Mouse (Mus musculus) hindbrain, postnatal 0 days (tissue): ENCODE data around the gene Pcyox1. TPM values are rescaled to one million over a fixed set of nuclear protein-coding genes. Genes with fewer than 3 reads are reported as not detected.
A peak's percentile ranks its signal among the peaks of the same experiment; 100 is the strongest.

ENCODE experiments used
- ATAC-seq: fragments of 200-750 bp; cut with Nextera tagmentation; 2 replicates; pipeline ENCODE4 v1.8.0; 2017; ENCODE audit warnings: mild to moderate bottlenecking, moderate TSS enrichment, moderate library complexity
- DNase-seq: peaks from one replicate; pipeline ENCODE4 v3.0.0-alpha.2; 2015; ENCODE audit warnings: low spot score
- H3K27ac ChIP-seq: fragments of 300-500 bp; sonication (generic); 2 replicates; pipeline ENCODE4 v1.5.1; 2014; ENCODE audit warnings: mild to moderate bottlenecking
- H3K27me3 ChIP-seq: fragments of 300-500 bp; sonication (generic); 2 replicates; pipeline ENCODE4 v1.6.1; 2014; ENCODE audit warnings: low read length, mixed read lengths; ENCODE audit not compliant: insufficient read depth
- H3K36me3 ChIP-seq: fragments of 300-500 bp; sonication (generic); 2 replicates; pipeline ENCODE4 v1.6.1; 2014; ENCODE audit warnings: low read length, mixed read lengths; ENCODE audit not compliant: insufficient read depth
- H3K4me1 ChIP-seq: fragments of 300-500 bp; sonication (generic); 2 replicates; pipeline ENCODE4 v1.6.1; 2014; ENCODE audit warnings: antibody characterized with exemption, low read length, mixed read lengths; ENCODE audit not compliant: insufficient read depth
- H3K4me2 ChIP-seq: fragments of 300-500 bp; sonication (generic); 2 replicates; pipeline ENCODE4 v1.6.1; 2014; ENCODE audit warnings: low read depth, mild to moderate bottlenecking, low read length, moderate library complexity, mixed read lengths
- H3K4me3 ChIP-seq: fragments of 300-500 bp; sonication (generic); 2 replicates; pipeline ENCODE4 v1.5.1; 2014; ENCODE audit warnings: low read length
- H3K9ac ChIP-seq: fragments of 300-500 bp; sonication (generic); replicated peaks from 2 replicates; pipeline ENCODE4 v1.6.1; 2014; ENCODE audit warnings: mild to moderate bottlenecking, low read length, moderate library complexity, mixed read lengths
- H3K9me3 ChIP-seq: fragments of 300-500 bp; sonication (generic); 2 replicates; pipeline ENCODE4 v1.6.1; 2016; ENCODE audit warnings: low read length, mixed read lengths
- CTCF ChIP-seq: IDR thresholded peaks from 2 replicates; pipeline ENCODE4 v1.5.1; 2016; ENCODE audit warnings: antibody characterized with exemption, control low read depth, low read depth
- WGBS: fragments of 180-500 bp; shearing (Covaris S2); extraction: QIAGEN DNeasy Blood & Tissue Kit; methylation state at CpG from one replicate; pipeline ENCODE4 v1.1.7; 2014; 5-methylcytosine and 5-hydroxymethylcytosine counted together
- polyA plus RNA-seq: library from polyadenylated mRNA; unstranded; fragments of >200 nt; fragmentation: Nextera tagmentation; extraction: Ambion mirVana; gene quantifications from 2 replicates; pipeline ENCODE4 v1.2.1, GENCODE M21; 2015
- total RNA-seq: library from RNA; depleted of rRNA; stranded (reverse); fragments of >200 nt; gene quantifications from 2 replicates; pipeline ENCODE4 v1.2.3, GENCODE M21; 2014

The Pcyox1 gene
- total and polyA plus RNA-seq, 2 experiments from 2014 or later = 80.9 to 102 TPM

DNA sequence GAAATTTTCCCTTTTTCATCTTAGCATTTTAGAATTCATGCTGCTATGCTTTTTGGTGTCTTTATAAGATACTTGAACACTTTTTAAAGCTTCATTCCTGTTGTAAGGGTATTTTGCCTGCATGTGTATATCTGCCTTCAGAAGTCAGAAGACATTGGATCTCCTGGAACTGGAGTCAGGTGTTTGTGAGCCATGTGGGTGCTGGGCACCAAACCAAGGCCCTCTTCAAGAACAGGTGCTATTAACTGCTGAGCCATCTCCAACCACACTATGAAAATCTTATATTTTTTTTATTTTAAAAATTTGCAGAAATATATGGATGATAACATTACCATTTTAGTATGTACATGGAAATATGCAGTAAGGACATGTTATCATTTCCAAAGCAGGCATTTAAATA, 9.4 kb upstream of the Pcyox1 start:
- Histone ChIP-seq H3K36me3 (no peaks in the 10 kb centered on the region), H3K4me1 (peaks cover 8% of the 10 kb centered on the region), H3K27ac (no peak overlapping the region), H3K4me2 (peak overlapping the region; percentile 66), H3K27me3 (no peaks in the 10 kb centered on the region), H3K9ac (no peak overlapping the region), H3K9me3 (no peaks in the 10 kb centered on the region), H3K4me3 (peak overlapping the region; percentile 89)
- ATAC-seq (no peak), DNase-seq (no peak)
- no peak for TF ChIP-seq CTCF

DNA sequence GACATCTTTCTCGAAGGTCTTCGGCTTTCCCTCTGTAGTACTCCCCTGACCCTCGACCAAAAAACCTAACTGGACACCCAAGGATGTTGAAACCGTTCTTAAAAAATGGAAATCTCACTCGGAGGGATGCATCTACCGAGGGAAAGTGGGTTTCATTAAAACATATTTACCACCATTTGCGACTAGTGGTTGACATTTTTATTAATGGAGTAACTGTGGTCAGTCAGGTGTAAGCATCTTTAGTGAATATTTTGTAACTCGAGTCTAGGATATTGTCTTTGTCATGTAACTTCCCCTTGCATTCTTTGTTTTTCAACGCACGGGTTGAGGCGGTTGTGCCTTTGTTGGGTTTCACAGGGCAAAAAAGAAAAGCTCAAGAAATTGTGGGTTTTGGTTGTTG, 8.0 kb upstream of the Pcyox1 start:
- peak; percentile 15 for DNase-seq
- H3K4me2 ChIP-seq = peak overlapping the region; percentile 66
- no peaks in the 10 kb centered on the region for H3K36me3 ChIP-seq
- no peaks in the 10 kb centered on the region for H3K9me3 ChIP-seq
- 0% methylated on average over 11 of the region's 11 CpGs for WGBS
- no peaks in the 10 kb centered on the region for H3K27me3 ChIP-seq
- ATAC-seq = no peak
- peak overlapping the region; percentile 89 for H3K4me3 ChIP-seq
- peak overlapping the region; percentile 99 for H3K9ac ChIP-seq
- peak overlapping the region; percentile 100 for H3K27ac ChIP-seq
- TF ChIP-seq CTCF = no peak
- peaks cover 12% of the 10 kb centered on the region for H3K4me1 ChIP-seq

DNA sequence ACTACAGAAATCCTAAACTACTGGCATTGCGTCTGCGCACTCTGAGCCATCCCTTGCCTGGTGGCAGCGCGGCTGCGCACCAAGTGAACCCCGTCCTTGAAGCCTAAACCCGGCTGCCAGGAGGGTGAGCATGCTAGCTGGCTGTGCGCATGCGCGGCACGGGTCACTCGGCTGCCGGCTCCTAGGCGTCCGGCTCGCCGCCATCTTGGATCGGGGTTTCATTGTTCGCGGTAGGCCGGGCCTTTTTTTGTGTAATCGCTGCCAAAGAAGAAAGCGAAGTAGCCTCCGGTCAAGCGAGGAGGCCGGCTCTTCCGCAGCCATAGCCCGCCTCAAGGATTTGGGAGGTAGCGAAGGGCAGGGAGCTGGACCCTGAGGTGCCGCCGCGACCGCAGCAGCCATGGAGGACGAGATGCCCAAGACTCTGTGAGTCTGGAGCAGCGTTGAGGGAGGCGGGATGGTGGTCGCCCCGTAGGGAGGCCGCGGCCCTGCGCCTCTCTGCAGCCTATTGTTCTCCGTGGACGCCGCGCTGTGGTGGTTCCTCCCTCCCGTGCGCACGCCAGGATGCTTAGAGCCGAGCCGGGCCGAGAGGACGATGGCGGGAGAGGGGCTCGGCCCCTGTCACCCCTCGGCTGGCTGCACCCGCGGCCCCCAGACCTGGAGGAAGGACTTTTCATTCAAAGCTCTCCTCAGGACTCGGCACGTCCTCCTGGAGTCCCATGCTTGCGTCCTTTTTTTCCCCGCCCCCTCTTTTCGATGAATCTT, 7.3 kb upstream of the Pcyox1 start, which contains the start of gene Tia1:
Gene Tia1 (plus strand): TSS at position 120 of the 762 bp plus-strand sequence.
- ATAC-seq = peak; percentile 98
- under 1% methylated on average over 61 of the region's 62 CpGs for WGBS

DNA sequence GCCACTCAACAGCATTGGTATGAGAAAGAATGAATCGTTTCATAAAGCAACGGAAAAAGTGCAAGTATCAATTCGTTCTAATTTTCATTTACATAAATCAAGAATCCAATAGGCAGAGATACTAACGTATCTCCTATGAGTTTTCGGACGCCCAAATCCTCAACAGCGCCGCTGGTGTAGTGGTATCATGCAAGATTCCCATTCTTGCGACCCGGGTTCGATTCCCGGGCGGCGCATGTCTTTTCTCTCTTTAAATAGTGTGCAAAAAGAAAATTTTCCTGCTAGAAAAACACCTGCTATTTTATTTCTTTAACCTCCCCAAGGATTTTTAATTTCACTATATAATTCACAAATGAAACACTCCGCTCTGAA, 6.8 kb upstream of the Pcyox1 start:
- Histone ChIP-seq H3K4me3 (peak overlapping the region; percentile 89), H3K4me2 (peak overlapping the region; percentile 66), H3K27me3 (no peaks in the 10 kb centered on the region), H3K27ac (peak overlapping the region; percentile 100), H3K36me3 (no peaks in the 10 kb centered on the region), H3K4me1 (peaks cover 12% of the 10 kb centered on the region), H3K9ac (peak overlapping the region; percentile 99), H3K9me3 (no peaks in the 10 kb centered on the region)
- DNase-seq = peak; percentile 89
- ATAC-seq = peak; percentile 85
- under 1% methylated on average over 15 of the region's 15 CpGs for WGBS
- TF ChIP-seq CTCF = no peak

More for the DNA sequence above, 7.3 kb upstream of the Pcyox1 start, which contains the start of gene Tia1:
- Histone ChIP-seq H3K36me3 (no peaks in the 10 kb centered on the region), H3K9me3 (no peaks in the 10 kb centered on the region), H3K9ac (peak within 1 kb of the TSS; percentile 99), H3K4me1 (peaks cover 12% of the 10 kb centered on the region), H3K27ac (peak within 1 kb of the TSS; percentile 100), H3K27me3 (no peaks in the 10 kb centered on the region), H3K4me2 (peak within 1 kb of the TSS; percentile 66), H3K4me3 (peak within 1 kb of the TSS; percentile 89)
- TF ChIP-seq CTCF = 0 out of 2 replicates have a peak, but pooled peaks have one; percentile 0
- DNase-seq = peak; percentile 100

DNA sequence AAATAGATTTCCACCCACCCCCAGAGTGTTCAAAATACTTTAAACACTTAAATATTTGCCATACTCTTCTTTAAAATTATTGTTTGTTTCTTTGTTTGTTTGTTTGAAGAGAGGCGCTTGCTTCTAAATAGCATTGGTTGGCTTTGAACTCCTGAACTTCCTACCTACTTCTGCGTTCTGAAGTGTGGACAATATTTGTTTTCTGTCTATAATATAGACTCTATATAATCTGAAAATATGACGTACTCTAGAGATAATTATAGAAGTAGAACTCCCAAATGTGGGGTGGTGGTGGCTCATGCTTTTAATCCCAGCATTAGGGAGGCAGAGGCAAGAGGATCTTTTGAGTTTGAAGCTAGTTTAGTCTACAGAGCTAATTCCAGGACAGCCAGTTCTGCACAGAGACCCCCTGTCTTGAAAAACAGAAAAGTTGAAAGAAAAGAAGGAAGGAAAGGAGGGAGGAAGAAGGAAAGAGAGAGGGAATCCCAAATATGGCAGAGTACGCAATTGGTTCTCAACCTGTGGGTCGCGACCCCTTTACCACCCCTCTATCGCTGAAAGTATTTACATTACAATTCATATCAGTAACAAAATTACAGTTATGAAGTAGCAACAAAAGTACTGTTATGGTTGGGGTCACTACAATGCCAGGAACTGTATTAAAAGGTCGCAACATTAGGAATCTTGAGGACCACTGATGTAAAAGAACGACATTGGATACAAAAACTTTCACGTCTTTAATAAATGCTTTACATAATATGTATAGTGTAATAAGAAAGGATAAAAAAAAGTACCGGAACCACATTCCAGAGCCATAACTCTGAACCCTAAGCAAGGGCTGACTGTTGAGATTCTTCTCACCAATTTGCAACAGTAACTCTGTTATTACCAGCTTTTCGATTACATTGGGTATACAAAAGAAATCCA, 6.0 kb upstream of the Pcyox1 start:
- H3K27me3 ChIP-seq = no peaks in the 10 kb centered on the region
- H3K9me3 ChIP-seq = no peaks in the 10 kb centered on the region
- WGBS = 33% methylated on average over 12 of the region's 12 CpGs
- ATAC-seq = no peak
- H3K4me3 ChIP-seq = peak overlapping the region; percentile 89
- DNase-seq = peak; percentile 12
- TF ChIP-seq CTCF = no peak
- peak overlapping the region; percentile 66 for H3K4me2 ChIP-seq
- peaks cover 12% of the 10 kb centered on the region for H3K4me1 ChIP-seq
- no peak overlapping the region for H3K27ac ChIP-seq
- peak overlapping the region; percentile 99; the same call in 1 of the 2 replicates for H3K9ac ChIP-seq
- no peaks in the 10 kb centered on the region for H3K36me3 ChIP-seq

DNA sequence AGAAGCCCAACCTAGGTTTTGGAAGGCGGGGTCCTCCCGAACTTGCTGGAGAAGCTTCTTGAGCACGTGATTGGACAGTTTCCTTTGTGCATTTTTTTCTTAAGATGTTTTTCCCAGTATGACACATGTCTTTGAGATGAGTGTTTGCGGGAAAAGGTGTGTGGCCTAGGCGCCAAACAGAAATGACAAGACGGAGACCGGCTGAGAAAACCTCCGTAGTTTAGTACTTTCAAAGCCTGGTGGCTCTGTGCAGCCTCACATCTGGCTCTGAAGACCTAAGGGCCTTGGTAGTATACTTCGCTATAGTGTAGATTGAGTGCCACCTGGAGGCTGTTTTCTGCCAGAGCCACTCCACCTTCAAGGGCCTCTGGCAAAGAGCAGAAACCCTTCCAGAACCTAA, 4.0 kb upstream of the Pcyox1 start:
- no peaks in the 10 kb centered on the region for H3K36me3 ChIP-seq
- no peak overlapping the region for H3K9ac ChIP-seq
- peak overlapping the region; percentile 1; the same call in 1 of the 2 replicates for H3K4me3 ChIP-seq
- 0 out of 2 replicates have a peak, but pooled peaks cover 9% of the 10 kb centered on the region for H3K4me1 ChIP-seq
- H3K9me3 ChIP-seq = no peaks in the 10 kb centered on the region
- 6% methylated on average over 9 of the region's 9 CpGs for WGBS
- peak; percentile 74 for TF ChIP-seq CTCF
- H3K4me2 ChIP-seq = peak overlapping the region; percentile 42
- H3K27ac ChIP-seq = no peak overlapping the region
- no peak for ATAC-seq
- peak; percentile 85 for DNase-seq
- H3K27me3 ChIP-seq = no peaks in the 10 kb centered on the region
